Mouse (Mus musculus): ENCODE data around the gene Atp4a. TPM values are rescaled to one million over a fixed set of nuclear protein-coding genes. Genes with fewer than 3 reads are reported as not detected.

The Atp4a gene
- polyA plus RNA-seq (2017; shearing (Covaris generic)): not detected

GRCm38 (mm10) chr7:30711942-30712341 lies at the start of gene Atp4a:
Gene Atp4a, plus strand, starts transcription at chr7:30712209.

GRCm38 (mm10) chr7:30664529-30665200 lies 47.3 kb upstream of the Atp4a start, which contains the start of gene Haus5:
Gene Haus5, minus strand, starts transcription at chr7:30664994.

GRCm38 (mm10) chr7:30671480-30671879 lies 40.5 kb upstream of the Atp4a start, which contains the start of gene Pmis2:
Gene Pmis2, minus strand, starts transcription at chr7:30671605.

GRCm38 (mm10) chr7:30698589-30698988 lies 13.4 kb upstream of the Atp4a start, which contains the start of gene 2200002J24Rik:
Gene 2200002J24Rik, plus strand, starts transcription at chr7:30698926.

GRCm38 (mm10) chr7:30729396-30730063 lies 17.5 kb downstream of the Atp4a start, which contains the start of gene Tmem147:
Gene Tmem147, minus strand, starts transcription at chr7:30729540.

GRCm38 (mm10) chr7:30743617-30744016 lies 31.6 kb downstream of the Atp4a start, which contains the start of gene Gapdhs:
Gene Gapdhs, minus strand, starts transcription at chr7:30743681.

GRCm38 (mm10) chr7:30751086-30751669 lies 39.2 kb downstream of the Atp4a start, which contains the start of gene Sbsn:
Gene Sbsn, plus strand, starts transcription at chr7:30751471.

GRCm38 (mm10) chr7:30763456-30763855 lies 51.4 kb downstream of the Atp4a start, which contains the start of gene Dmkn:
Gene Dmkn, plus strand, starts transcription at chr7:30763756.

Other genes with a start within 250 kb of the Atp4a start
- gene Prodh2, start 218.6 kb upstream of the Atp4a start, polyA plus RNA-seq (2017; shearing (Covaris generic)): not detected
- gene Arhgap33, start 177.1 kb upstream of the Atp4a start, polyA plus RNA-seq (2017; shearing (Covaris generic)): 1.0 TPM
- 3.3 TPM for gene Hspb6, start 160.0 kb upstream of the Atp4a start, polyA plus RNA-seq (2017; shearing (Covaris generic))
- 3.3 TPM for gene Proser3, start 159.9 kb upstream of the Atp4a start, polyA plus RNA-seq (2017; shearing (Covaris generic))
- gene Lin37, start 152.4 kb upstream of the Atp4a start, polyA plus RNA-seq (2017; shearing (Covaris generic)): 48.0 TPM
- gene U2af1l4, start 148.9 kb upstream of the Atp4a start, polyA plus RNA-seq (2017; shearing (Covaris generic)): 84.8 TPM
- 57.8 TPM for gene Gm49396, start 148.9 kb upstream of the Atp4a start, polyA plus RNA-seq (2017; shearing (Covaris generic))
- 137 TPM for gene Psenen, start 148.6 kb upstream of the Atp4a start, polyA plus RNA-seq (2017; shearing (Covaris generic))
- gene Igflr1, start 146.8 kb upstream of the Atp4a start, polyA plus RNA-seq (2017; shearing (Covaris generic)): 59.7 TPM
- 14.0 TPM for gene Kmt2b, start 123.5 kb upstream of the Atp4a start, polyA plus RNA-seq (2017; shearing (Covaris generic))
- gene Zbtb32, start 113.3 kb upstream of the Atp4a start, polyA plus RNA-seq (2017; shearing (Covaris generic)): 12.8 TPM
- gene Upk1a, start 99.4 kb upstream of the Atp4a start, polyA plus RNA-seq (2017; shearing (Covaris generic)): 0.79 TPM
- 388 TPM for gene Cox6b1, start 86.1 kb upstream of the Atp4a start, polyA plus RNA-seq (2017; shearing (Covaris generic))
- not detected for gene Etv2, start 76.4 kb upstream of the Atp4a start, polyA plus RNA-seq (2017; shearing (Covaris generic))
- 194 TPM for gene Rbm42, start 61.9 kb upstream of the Atp4a start, polyA plus RNA-seq (2017; shearing (Covaris generic))
- 36.3 TPM for gene Haus5, start 47.2 kb upstream of the Atp4a start, polyA plus RNA-seq (2017; shearing (Covaris generic))
- gene Pmis2, start 40.6 kb upstream of the Atp4a start, polyA plus RNA-seq (2017; shearing (Covaris generic)): 0.56 TPM
- not detected for gene 2200002J24Rik, start 13.3 kb upstream of the Atp4a start, polyA plus RNA-seq (2017; shearing (Covaris generic))
- 51.5 TPM for gene Tmem147, start 17.3 kb downstream of the Atp4a start, polyA plus RNA-seq (2017; shearing (Covaris generic))
- not detected for gene Gapdhs, start 31.5 kb downstream of the Atp4a start, polyA plus RNA-seq (2017; shearing (Covaris generic))
- gene Sbsn, start 39.3 kb downstream of the Atp4a start, polyA plus RNA-seq (2017; shearing (Covaris generic)): 0.17 TPM
- gene Dmkn, start 51.5 kb downstream of the Atp4a start, polyA plus RNA-seq (2017; shearing (Covaris generic)): not detected
- gene Krtdap, start 75.7 kb downstream of the Atp4a start, polyA plus RNA-seq (2017; shearing (Covaris generic)): not detected
- not detected for gene Ffar2, start 111.6 kb downstream of the Atp4a start, polyA plus RNA-seq (2017; shearing (Covaris generic))
- not detected for gene Ffar3, start 144.0 kb downstream of the Atp4a start, polyA plus RNA-seq (2017; shearing (Covaris generic))
- 0.09 TPM for gene Ffar1, start 149.4 kb downstream of the Atp4a start, polyA plus RNA-seq (2017; shearing (Covaris generic))
- 28.6 TPM for gene Cd22, start 168.1 kb downstream of the Atp4a start, polyA plus RNA-seq (2017; shearing (Covaris generic))
- gene Mag, start 202.7 kb downstream of the Atp4a start, polyA plus RNA-seq (2017; shearing (Covaris generic)): not detected
- gene Hamp2, start 212.5 kb downstream of the Atp4a start, polyA plus RNA-seq (2017; shearing (Covaris generic)): not detected
- gene Hamp, start 231.8 kb downstream of the Atp4a start, polyA plus RNA-seq (2017; shearing (Covaris generic)): not detected
- gene Usf2, start 244.6 kb downstream of the Atp4a start, polyA plus RNA-seq (2017; shearing (Covaris generic)): 10.7 TPM